Mouse (Mus musculus) neural tube, postnatal 0 days (tissue): Measurements from ENCODE around the gene Knop1. TPM values are rescaled to one million over a fixed set of nuclear protein-coding genes. Genes with fewer than 3 reads are reported as not detected.

Experiments used
- polyA plus RNA-seq: library from polyadenylated mRNA; unstranded; fragments of >200 nt; fragmentation: Nextera tagmentation; extraction: Ambion mirVana; gene quantifications from 2 replicates; pipeline ENCODE4 v1.2.1, GENCODE M21; 2015

Knop1 gene
- polyA plus RNA-seq: 65.8 and 66.0 TPM in 2 replicates

DNA sequence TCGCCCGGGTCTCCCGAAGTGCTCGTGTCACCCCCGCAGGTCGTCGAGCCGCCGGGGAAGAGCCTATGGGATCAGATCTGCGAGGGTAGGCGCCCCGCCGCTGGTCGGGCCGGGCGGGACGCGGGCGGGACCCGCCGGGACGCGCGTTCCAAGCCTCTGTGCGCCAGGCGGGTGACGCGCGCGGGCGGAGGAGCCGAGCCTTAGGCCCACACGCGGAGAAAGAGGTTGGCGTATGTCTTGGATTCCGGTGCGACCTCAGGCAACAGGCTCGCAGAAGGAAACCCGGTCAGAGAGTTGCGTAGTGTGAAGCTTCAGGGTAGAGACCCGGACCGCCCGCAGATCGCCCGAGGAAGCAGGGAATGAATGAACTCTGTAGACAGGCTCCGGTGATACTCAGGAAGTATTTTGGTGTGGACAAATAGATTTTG lies at the start of gene Knop1:
Gene Knop1 (minus strand): TSS at position 378 of the 428 bp plus-strand sequence.

DNA sequence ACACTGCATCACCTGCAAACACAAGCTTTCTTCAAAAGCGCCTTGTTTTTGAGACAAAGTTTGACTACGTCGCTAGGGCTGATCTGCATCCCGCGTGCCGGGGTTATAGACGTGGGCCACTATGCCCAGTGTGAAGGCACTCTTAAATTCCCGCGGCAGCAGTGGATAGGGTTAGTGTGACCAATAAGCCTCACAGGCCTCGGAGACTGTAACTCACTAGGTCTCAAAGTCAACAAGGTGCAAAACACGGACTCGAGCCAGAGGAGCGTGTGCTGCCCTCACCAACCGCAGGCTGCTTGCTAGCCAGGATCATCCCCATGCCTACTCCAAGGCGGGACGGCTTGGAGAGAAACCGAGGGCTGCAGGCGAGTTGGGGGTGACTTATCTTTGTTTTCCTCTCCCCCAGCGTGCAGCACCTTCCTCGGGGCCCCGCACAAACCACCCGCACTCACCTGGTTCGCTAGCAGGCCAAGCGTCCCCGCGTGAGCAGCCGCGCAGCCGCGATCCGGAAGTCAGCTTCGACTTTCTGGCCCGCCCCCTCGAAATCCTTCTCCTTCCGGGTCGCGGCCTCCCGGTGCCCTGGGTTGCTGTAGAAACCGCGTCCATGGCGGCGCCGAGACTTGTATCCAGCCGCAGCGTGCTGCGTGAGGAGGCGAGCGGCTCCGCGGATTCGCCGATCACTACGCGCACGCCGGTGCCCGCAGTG lies 730 bp downstream of the Knop1 start, which contains the start of gene Iqck:
Gene Iqck (plus strand): TSS at position 582 of the 706 bp plus-strand sequence.

Other genes with a start within 250 kb of the Knop1 start
- 300 and 307 TPM in 2 replicates for gene Gde1, start 150.5 kb downstream of the Knop1 start, polyA plus RNA-seq
- gene Ccp110, start 143.7 kb downstream of the Knop1 start, polyA plus RNA-seq: 13.9 and 14.6 TPM in 2 replicates
- 74.9 and 84.2 TPM in 2 replicates for gene Vps35l, start 116.0 kb downstream of the Knop1 start, polyA plus RNA-seq
- gene Iqck, start 502 bp downstream of the Knop1 start, polyA plus RNA-seq: 4.4 and 5.6 TPM in 2 replicates
- 9.5 and 10.9 TPM in 2 replicates for gene Gprc5b, start 139.0 kb upstream of the Knop1 start, polyA plus RNA-seq